Mouse (Mus musculus): ENCODE data around the gene Cfap99. TPM values are rescaled to one million over a fixed set of nuclear protein-coding genes. Genes with fewer than 3 reads are reported as not detected.

Gene Cfap99
- total RNA-seq (2021) = not detected

DNA sequence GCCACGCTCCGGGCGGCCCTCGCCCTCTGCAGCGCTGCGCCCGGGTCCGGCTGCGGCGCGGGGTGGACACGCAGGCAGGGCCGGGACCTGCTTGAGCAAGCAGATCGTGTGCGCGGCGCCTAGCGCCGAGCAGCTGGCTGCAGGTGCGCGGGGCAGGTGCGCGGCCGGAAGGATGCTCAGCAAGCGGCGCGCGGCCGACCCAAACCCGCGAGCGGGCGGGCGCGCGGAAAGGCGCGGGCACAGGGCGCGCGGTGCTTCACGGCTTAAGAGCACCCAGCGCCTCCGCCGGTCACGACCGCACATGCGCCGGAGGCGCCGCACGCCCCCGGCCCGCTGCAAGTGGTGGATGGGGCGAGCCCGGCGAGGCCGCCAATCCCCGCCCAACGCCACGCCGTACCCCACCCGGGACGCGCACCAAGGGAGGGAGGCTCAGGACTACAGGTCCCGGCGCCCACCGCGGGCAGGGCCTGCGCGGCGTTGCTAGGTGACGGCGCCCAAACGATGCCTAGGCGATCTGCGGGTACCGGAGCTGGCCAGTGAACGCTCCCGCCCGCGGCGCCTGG is at the start of gene Cfap99, which contains the start of gene Zfyve28:
Gene Cfap99, plus strand, starts transcription at position 447 of the 563 bp plus-strand sequence.
Gene Zfyve28, minus strand, starts transcription at position 296 of the 563 bp plus-strand sequence.
- peak; percentile 62 to 63 for DNase-seq
- intact Hi-C loops (cut with DNase I) = no loop called here

DNA sequence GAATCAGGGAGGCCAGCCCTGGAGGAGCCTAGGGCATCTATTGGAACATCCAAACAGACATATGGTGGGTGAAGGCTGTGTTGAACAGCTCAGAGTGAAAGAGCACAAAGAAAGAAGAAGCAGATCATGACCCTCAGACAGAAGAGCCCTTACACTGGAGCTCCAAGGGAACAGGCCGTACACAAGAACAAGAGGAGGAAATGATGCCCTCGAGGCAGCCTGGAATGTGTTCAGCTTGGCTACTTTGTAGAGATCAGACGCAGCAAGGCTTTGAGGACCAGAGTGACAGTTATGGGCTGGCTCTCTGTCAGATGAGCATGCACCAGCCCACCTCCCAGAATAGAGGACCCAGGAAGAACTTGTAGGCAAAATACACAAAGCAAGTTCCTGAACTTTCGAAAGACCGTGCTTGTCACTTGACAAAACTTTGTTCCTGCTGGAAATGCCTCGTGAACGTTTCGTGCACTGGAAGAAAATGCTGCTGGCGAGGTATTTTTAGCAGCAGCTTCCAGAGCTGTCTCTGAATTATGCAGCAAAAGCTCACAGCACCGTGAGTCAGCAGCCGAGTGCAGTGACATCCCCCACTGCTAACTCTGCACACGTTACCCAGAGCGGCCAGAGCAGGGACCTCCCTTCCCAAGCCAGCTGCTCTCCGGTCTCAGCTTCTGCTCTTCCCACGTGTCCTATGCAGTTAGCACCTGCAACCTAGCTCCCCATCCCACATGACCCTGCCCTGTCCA is 46.0 kb upstream of the Cfap99 start:
- intact Hi-C loops (cut with DNase I) = no loop called here
- DNase-seq = peak; percentile 38 to 54

GRCm38 (mm10) chr5:34243062-34243461 is 45.3 kb upstream of the Cfap99 start:
- intact Hi-C loops (cut with DNase I) = no loop called here

GRCm38 (mm10) chr5:34246443-34246842 is 42.0 kb upstream of the Cfap99 start:
- intact Hi-C loops (cut with DNase I) = no loop called here
- DNase-seq = no peak

More at GRCm38 (mm10) chr5:34243062-34243461, 45.3 kb upstream of the Cfap99 start:
- no peak for DNase-seq

- intact Hi-C loops (cut with DNase I) = no loop called here
These were observed 39.3 kb upstream of the Cfap99 start for GRCm38 (mm10) chr5:34249132-34249531.

DNA sequence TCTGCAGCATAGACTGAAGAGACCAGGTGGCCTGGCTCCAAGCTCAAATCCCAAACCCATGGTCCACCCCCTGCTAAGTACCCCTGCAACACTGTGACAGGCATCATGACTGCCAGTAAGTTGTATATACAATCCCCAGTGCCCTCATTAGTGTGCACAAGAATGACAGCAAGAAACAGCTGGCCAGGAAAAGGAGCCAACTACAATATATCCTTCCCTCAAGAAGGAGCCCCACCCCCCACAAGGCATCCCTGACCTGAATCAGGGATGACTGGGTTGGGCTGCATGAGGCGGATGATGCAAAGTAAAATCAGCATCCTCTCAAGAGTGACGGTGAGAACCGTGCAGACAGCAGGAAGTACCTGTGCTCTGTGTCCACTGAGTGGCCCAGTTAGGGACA is 38.3 kb upstream of the Cfap99 start:
- intact Hi-C loops (cut with DNase I) = no loop called here
- no peak for DNase-seq

More at GRCm38 (mm10) chr5:34249132-34249531, 39.3 kb upstream of the Cfap99 start:
- no peak for DNase-seq

- intact Hi-C loops (cut with DNase I) = no loop called here
- DNase-seq = no peak
These were observed 36.6 kb upstream of the Cfap99 start for GRCm38 (mm10) chr5:34251794-34252193.

- no peak for DNase-seq
- intact Hi-C loops (cut with DNase I) = no loop called here
These were observed 36.0 kb upstream of the Cfap99 start for GRCm38 (mm10) chr5:34252307-34252966.

- no peak for DNase-seq
- intact Hi-C loops (cut with DNase I) = no loop called here
These were observed 35.4 kb upstream of the Cfap99 start for GRCm38 (mm10) chr5:34252967-34253519.

- intact Hi-C loops (cut with DNase I) = no loop called here
- DNase-seq = no peak
These were observed 34.1 kb upstream of the Cfap99 start for GRCm38 (mm10) chr5:34254309-34254708.

DNA sequence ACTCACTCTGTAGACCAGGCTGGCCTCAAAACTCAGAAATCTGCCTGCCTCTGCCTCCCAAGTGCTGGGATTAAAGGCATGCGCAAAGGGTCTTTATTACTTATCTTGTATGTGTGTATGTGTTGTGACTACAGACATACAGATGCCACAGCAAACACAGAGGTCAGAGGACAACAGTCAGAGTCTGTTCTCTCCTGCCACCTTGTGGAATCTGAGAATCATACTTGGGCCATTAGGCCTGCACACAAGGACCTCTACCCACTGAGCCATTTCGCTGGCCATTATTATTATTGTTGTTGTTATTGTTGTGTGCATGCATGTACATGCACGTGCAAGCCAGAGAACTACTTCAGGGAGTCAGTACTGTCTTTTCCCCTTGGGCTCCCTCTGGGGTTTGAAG is 33.2 kb upstream of the Cfap99 start:
- DNase-seq = no peak
- intact Hi-C loops (cut with DNase I) = loop anchor here (1.0 to 5.0 kb wide), 3 partner anchors 45 to 158 kb away; no protein-coding TSS in a partner anchor

DNA sequence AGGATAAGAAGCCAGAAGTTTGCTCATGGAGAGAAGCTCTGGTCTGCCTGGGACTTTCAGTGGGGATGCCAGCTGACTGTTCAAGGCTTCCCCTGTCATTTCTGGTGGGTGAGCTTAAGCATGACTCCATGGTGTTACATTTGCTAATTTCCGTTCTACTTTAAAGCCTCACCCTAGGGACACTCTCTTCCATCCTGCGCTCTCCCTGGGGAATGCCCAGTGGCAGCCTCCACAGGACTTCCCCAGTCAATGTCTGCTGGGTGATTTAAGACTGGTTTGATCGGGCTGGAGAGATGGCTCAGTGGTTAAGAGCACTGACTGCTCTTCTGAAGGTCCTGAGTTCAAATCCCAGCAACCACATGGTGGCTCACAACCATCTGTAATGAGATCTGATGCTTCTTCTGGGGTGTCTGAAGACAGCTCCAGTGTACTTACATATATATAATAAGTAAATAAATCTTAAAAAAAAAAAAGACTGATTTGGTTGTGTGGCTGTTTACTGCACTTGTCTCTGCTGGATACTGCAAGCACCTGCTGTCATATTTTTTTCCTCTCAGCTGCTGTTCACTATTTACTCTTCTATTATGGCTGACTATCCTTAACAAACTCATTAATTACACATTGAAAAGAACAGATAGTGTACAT is 29.1 kb upstream of the Cfap99 start:
- intact Hi-C loops (cut with DNase I) = loop anchor here (5.0 kb wide), 2 partner anchors 117 to 162 kb away; no protein-coding TSS in a partner anchor
- no peak for DNase-seq

GRCm38 (mm10) chr5:34266065-34266464 is 22.3 kb upstream of the Cfap99 start:
- intact Hi-C loops (cut with DNase I) = no loop called here
- DNase-seq = no peak

DNA sequence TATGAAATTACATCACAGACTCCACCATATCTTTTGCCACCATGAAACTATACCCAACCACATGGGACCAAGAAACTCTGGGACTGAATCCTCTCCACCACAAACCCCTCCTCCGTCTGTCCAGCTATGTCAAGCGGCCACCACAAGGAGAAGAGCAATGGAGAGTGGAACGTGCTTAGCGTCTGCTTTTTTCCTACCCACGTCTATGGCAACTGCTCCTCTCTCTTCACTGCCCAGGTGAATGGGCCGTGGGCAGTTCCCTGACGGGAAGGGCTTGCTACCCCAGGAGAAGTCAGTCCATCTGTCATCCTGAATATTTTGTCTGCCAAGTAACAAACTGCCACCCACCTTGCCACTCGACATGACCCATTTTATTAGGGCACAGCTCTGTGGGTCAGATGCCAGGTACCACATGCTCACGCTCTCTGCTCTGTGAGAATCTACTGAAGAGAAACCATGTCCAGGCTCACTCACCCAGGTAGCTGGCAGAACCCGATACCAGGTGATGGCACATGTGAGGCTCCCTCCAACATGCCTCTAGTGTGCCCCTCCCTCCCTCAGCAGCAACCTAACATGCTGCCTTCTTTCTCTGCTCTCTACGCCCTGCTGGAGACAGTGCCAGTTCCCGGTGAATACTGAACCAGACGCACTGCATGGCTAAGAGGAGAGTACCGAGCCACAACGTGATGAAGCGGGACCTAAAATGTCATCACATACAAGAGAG is 19.0 kb upstream of the Cfap99 start:
- DNase-seq = no peak
- intact Hi-C loops (cut with DNase I) = no loop called here

GRCm38 (mm10) chr5:34269921-34270465 is 18.4 kb upstream of the Cfap99 start:
- intact Hi-C loops (cut with DNase I) = no loop called here
- DNase-seq = no peak

DNA sequence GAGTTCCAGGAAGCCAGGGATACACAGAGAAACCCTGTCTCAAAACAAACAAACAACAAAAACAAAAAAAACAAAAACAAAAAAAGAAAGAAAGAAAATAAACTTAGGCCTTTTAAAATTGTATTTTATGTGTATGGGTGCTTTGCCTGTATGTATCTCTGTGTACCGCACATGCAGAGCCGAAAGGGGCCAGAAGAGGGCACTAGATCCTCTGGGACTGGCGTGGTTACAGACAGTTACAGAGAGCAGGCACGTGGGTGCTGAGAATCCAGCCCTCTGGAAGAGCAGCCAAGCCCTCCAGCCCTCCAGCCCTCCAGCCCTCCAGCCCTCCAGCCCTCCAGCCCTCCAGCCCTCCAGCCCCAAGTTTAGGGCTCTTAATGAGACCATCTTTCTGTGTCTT is 16.7 kb upstream of the Cfap99 start:
- intact Hi-C loops (cut with DNase I) = no loop called here
- DNase-seq = peak in 1 of 2 experiments; percentile 50

- intact Hi-C loops (cut with DNase I) = no loop called here
- no peak for DNase-seq
These were observed 15.1 kb upstream of the Cfap99 start for GRCm38 (mm10) chr5:34273251-34273681.

DNA sequence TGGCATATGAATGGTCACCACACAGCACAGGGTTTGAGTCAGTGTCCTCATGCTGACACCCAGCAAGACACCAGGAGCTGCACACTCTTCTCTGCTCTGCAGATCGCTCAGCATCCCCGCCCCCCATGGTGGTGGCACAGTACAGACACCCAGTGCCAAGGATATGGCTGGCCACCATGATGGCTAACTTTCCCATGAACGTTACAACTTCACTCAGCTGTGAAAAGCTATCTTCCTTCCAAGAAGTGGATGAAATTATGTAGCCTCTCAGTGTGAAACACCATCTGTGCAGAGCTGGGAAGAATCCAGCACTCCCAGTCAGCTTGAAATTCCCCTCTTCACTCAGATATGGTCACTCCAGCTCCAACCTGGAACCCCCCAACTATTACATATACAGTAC is 14.1 kb upstream of the Cfap99 start:
- intact Hi-C loops (cut with DNase I) = no loop called here
- no peak for DNase-seq

GRCm38 (mm10) chr5:34274676-34275293 is 13.6 kb upstream of the Cfap99 start:
- intact Hi-C loops (cut with DNase I) = no loop called here
- DNase-seq = no peak

All from heart, postnatal 36 days (tissue).